ENCODE assay signal across 9 mouse cellular contexts in genomic region chr2:37338497-37339187, GRCm38 (mm10). TPM values are rescaled to one million over a fixed set of nuclear protein-coding genes. Genes with fewer than 3 reads are reported as not detected.
DNase-seq lines count a peak whose midpoint lies in the region; ATAC-seq and TF ChIP-seq lines count a peak whose summit lies in the region.
"Had no signal": no experiment of that assay in that cellular context is flagged by ENCODE, and none has a peak within 500 bp of the region (broad histone marks: within the 10 kb centered on the region; RNA-seq: fewer than 3 reads in every experiment).

No protein-coding gene starts in this region.

- no peaks in the 10 kb centered on the region for H3K4me1 ChIP-seq in intestine, embryonic 14.5 days (replicated peaks; ENCODE audit: control insufficient read depth, insufficient read depth, low read length)
- H3K4me1 ChIP-seq in intestine, embryonic 16.5 days (ENCODE audit: control insufficient read depth, insufficient read depth, low read length): no peaks in the 10 kb centered on the region
- H3K4me1 ChIP-seq in E14TG2a.4 (replicated peaks; ENCODE audit: low read depth, low read length): no peaks in the 10 kb centered on the region
- H3K4me1 ChIP-seq in forebrain, postnatal 0 days (ENCODE audit: insufficient read depth): no peaks in the 10 kb centered on the region
- H3K4me1 ChIP-seq in midbrain, embryonic 13.5 days (replicated peaks): no peaks in the 10 kb centered on the region

- peak; percentile 68 for DNase-seq in intestine, embryonic 14.5 days (ENCODE audit: low spot score)
- peak; percentile 56 to 72 for DNase-seq in adrenal gland, postnatal 36 days
- peak; percentile 68 for DNase-seq in forebrain, postnatal 0 days
- peak; percentile 45 to 78 for DNase-seq in layer of hippocampus, postnatal 25 days (ENCODE audit: extremely low spot score in 1 of 2, low spot score in 1 of 2)
- DNase-seq in yolk sac, embryonic 10.5 days (ENCODE audit: low spot score): no peak

- H3K4me3 ChIP-seq in intestine, embryonic 14.5 days (ENCODE audit: low read depth, low read length): no peak overlapping the region
- no peak overlapping the region for H3K4me3 ChIP-seq in intestine, embryonic 16.5 days (ENCODE audit: low read length)
- no peak overlapping the region for H3K4me3 ChIP-seq in E14TG2a.4 (replicated peaks; ENCODE audit: low read length)
- H3K4me3 ChIP-seq in forebrain, postnatal 0 days (ENCODE audit: low read depth, low read length): no peak overlapping the region
- no peak overlapping the region for H3K4me3 ChIP-seq in midbrain, embryonic 13.5 days (replicated peaks)

- H3K9me3 ChIP-seq in intestine, embryonic 14.5 days (ENCODE audit: control insufficient read depth, low read length): no peaks in the 10 kb centered on the region
- H3K9me3 ChIP-seq in intestine, embryonic 16.5 days (ENCODE audit: control insufficient read depth, low read length): no peaks in the 10 kb centered on the region
- peaks cover 41% of the 10 kb centered on the region for H3K9me3 ChIP-seq in E14TG2a.4 (ENCODE audit: low read length)
- no peaks in the 10 kb centered on the region for H3K9me3 ChIP-seq in forebrain, postnatal 0 days (ENCODE audit: low read length)
- no peaks in the 10 kb centered on the region for H3K9me3 ChIP-seq in midbrain, embryonic 13.5 days

- no peak overlapping the region for H3K9ac ChIP-seq in intestine, embryonic 14.5 days (ENCODE audit: low read length)
- H3K9ac ChIP-seq in intestine, embryonic 16.5 days (ENCODE audit: low read depth, low read length): no peak overlapping the region
- no peak overlapping the region for H3K9ac ChIP-seq in forebrain, postnatal 0 days
- no peak overlapping the region for H3K9ac ChIP-seq in midbrain, embryonic 13.5 days (replicated peaks)

- H3K27ac ChIP-seq in intestine, embryonic 14.5 days (ENCODE audit: low read depth): no peak overlapping the region
- H3K27ac ChIP-seq in intestine, embryonic 16.5 days (ENCODE audit: low read length): no peak overlapping the region
- no peak overlapping the region for H3K27ac ChIP-seq in forebrain, postnatal 0 days (ENCODE audit: low read depth, low read length)
- H3K27ac ChIP-seq in midbrain, embryonic 13.5 days: no peak overlapping the region

- WGBS in intestine, embryonic 14.5 days: 55% methylated on average over 10 of the region's 10 CpGs
- 57% methylated on average over 10 of the region's 10 CpGs for WGBS in intestine, embryonic 16.5 days
- 58% methylated on average over 10 of the region's 10 CpGs for WGBS in forebrain, postnatal 0 days
- 65% methylated on average over 10 of the region's 10 CpGs for WGBS in midbrain, embryonic 13.5 days

- no peak overlapping the region for H3K4me2 ChIP-seq in intestine, embryonic 14.5 days (ENCODE audit: low read length)
- no peak overlapping the region for H3K4me2 ChIP-seq in intestine, embryonic 16.5 days (ENCODE audit: low read depth, low read length)
- H3K4me2 ChIP-seq in forebrain, postnatal 0 days (ENCODE audit: low read depth): no peak overlapping the region
- no peak overlapping the region for H3K4me2 ChIP-seq in midbrain, embryonic 13.5 days (replicated peaks)

- peak; percentile 26 for TF ChIP-seq CTCF in E14TG2a.4 (conservative IDR thresholded peaks at IDR 0.05; ENCODE audit: low read length)
- peak; percentile 74 for TF ChIP-seq CTCF in forebrain, postnatal 0 days (IDR thresholded peaks at IDR 0.05; ENCODE audit: low read depth)

- no peaks in the 10 kb centered on the region for H3K27me3 ChIP-seq in intestine, embryonic 14.5 days (replicated peaks; ENCODE audit: control insufficient read depth, insufficient read depth, low read length)
- H3K27me3 ChIP-seq in intestine, embryonic 16.5 days (replicated peaks; ENCODE audit: control insufficient read depth, insufficient read depth, low read length): no peaks in the 10 kb centered on the region
- H3K27me3 ChIP-seq in E14TG2a.4 (ENCODE audit: insufficient read depth, low read length): no peaks in the 10 kb centered on the region
- no peaks in the 10 kb centered on the region for H3K27me3 ChIP-seq in forebrain, postnatal 0 days (ENCODE audit: insufficient read depth, low read length)
- no peaks in the 10 kb centered on the region for H3K27me3 ChIP-seq in midbrain, embryonic 13.5 days

- no peaks in the 10 kb centered on the region for H3K36me3 ChIP-seq in intestine, embryonic 14.5 days (ENCODE audit: control insufficient read depth, insufficient read depth, low read length)
- no peaks in the 10 kb centered on the region for H3K36me3 ChIP-seq in intestine, embryonic 16.5 days (ENCODE audit: control insufficient read depth, insufficient read depth, low read length)
- H3K36me3 ChIP-seq in E14TG2a.4 (ENCODE audit: insufficient read depth, low read length): no peaks in the 10 kb centered on the region
- H3K36me3 ChIP-seq in forebrain, postnatal 0 days (ENCODE audit: insufficient read depth): no peaks in the 10 kb centered on the region
- no peaks in the 10 kb centered on the region for H3K36me3 ChIP-seq in midbrain, embryonic 13.5 days

- no peak for ATAC-seq in intestine, embryonic 14.5 days (replicated peaks; ENCODE audit: low FRiP score, low TSS enrichment, low read depth)
- ATAC-seq in intestine, embryonic 16.5 days: no peak
- ATAC-seq in forebrain, postnatal 0 days: peak; percentile 34; the same call in 1 of the 2 replicates
- ATAC-seq in midbrain, embryonic 13.5 days: peak; percentile 43; the same call in 1 of the 2 replicates

RNA-seq across cellular contexts. Expression of gene Olfr368, which starts 12.3 kb away (rescaled TPM):
- polyA plus RNA-seq in intestine, embryonic 14.5 days (2014; fragmentation: Nextera tagmentation; extraction: Ambion mirVana): not detected in 2 replicates
- polyA plus RNA-seq in intestine, embryonic 16.5 days (2015; fragmentation: Nextera tagmentation; extraction: Ambion mirVana): not detected in 2 replicates
- not detected for total RNA-seq in adrenal gland, postnatal 36 days (2021)
- total RNA-seq in forebrain, postnatal 0 days (2014; rRNA removed): not detected in 2 replicates
- not detected in 2 replicates for polyA plus RNA-seq in forebrain, postnatal 0 days (2015; fragmentation: Nextera tagmentation; extraction: Ambion mirVana)
- total RNA-seq in layer of hippocampus, postnatal 25 days (2021): not detected
- not detected in 2 replicates for polyA plus RNA-seq in midbrain, embryonic 13.5 days (2015; fragmentation: Nextera tagmentation; extraction: Ambion mirVana)
- polyA plus RNA-seq: frontal cortex, adult 2 months had no signal

RNA-seq across cellular contexts. Expression of gene Pdcl, which starts 20.5 kb away (rescaled TPM):
- 39.5 and 44.2 TPM in 2 replicates for polyA plus RNA-seq in intestine, embryonic 14.5 days (2014; fragmentation: Nextera tagmentation; extraction: Ambion mirVana)
- 30.1 and 30.6 TPM in 2 replicates for polyA plus RNA-seq in intestine, embryonic 16.5 days (2015; fragmentation: Nextera tagmentation; extraction: Ambion mirVana)
- 10 to 100 TPM; 36.9 to 51.0 TPM for total RNA-seq in adrenal gland, postnatal 36 days (2021)
- total RNA-seq in forebrain, postnatal 0 days (2014; rRNA removed): 49.5 and 54.1 TPM in 2 replicates
- 44.6 and 46.4 TPM in 2 replicates for polyA plus RNA-seq in forebrain, postnatal 0 days (2015; fragmentation: Nextera tagmentation; extraction: Ambion mirVana)
- total RNA-seq in layer of hippocampus, postnatal 25 days (2021): 10 to 100 TPM; 27.0 to 28.4 TPM
- polyA plus RNA-seq in midbrain, embryonic 13.5 days (2015; fragmentation: Nextera tagmentation; extraction: Ambion mirVana): 73.4 and 84.9 TPM in 2 replicates

Comparison
In these comparisons a context has a peak if more than half of its experiments do, and no peak if none do; other contexts are left out.
1. ATAC-seq: peak in forebrain, postnatal 0 days (single experiment) and midbrain, embryonic 13.5 days (single experiment); none in intestine, embryonic 14.5 days (single experiment) and intestine, embryonic 16.5 days (single experiment).